Mouse (Mus musculus) CH12.LX (cell line): Measurements from ENCODE around the gene Slc45a3. TPM values are rescaled to one million over a fixed set of nuclear protein-coding genes. Genes with fewer than 3 reads are reported as not detected.

ENCODE experiments used
- DNase-seq: peaks from one replicate; pipeline ENCODE4 v3.0.0-alpha.2; 2013; ENCODE audit errors: extremely low read depth
- H3K27ac ChIP-seq: 2 replicates; pipeline ENCODE4 v1.5.1; 2012; ENCODE audit warnings: low read depth, mild to moderate bottlenecking, control low read depth, moderate library complexity; ENCODE audit not compliant: insufficient read depth
- H3K27me3 ChIP-seq: replicated peaks from 2 replicates; pipeline ENCODE3; 2012; ENCODE audit warnings: inconsistent platforms
- H3K36me3 ChIP-seq, 2 experiments: replicated peaks in 1 of 2; 2 replicates each; pipeline versions ENCODE3 to v1.6.1; 2012; ENCODE audit warnings: inconsistent platforms in 1 of 2, low read length in 1 of 2, mild to moderate bottlenecking in 1 of 2, mixed read lengths in 1 of 2, moderate library complexity in 1 of 2; ENCODE audit not compliant: control insufficient read depth in 1 of 2, insufficient read depth in 1 of 2
- H3K4me1 ChIP-seq, 2 experiments: 2 replicates each; pipeline ENCODE4 v1.6.1; 2012; ENCODE audit warnings: inconsistent platforms in 1 of 2, moderate library complexity in 1 of 2; ENCODE audit not compliant: insufficient read depth in 2 of 2, control insufficient read depth in 1 of 2
- H3K4me2 ChIP-seq: 2 replicates; pipeline ENCODE4 v1.6.1; 2012; ENCODE audit warnings: low read depth, mild to moderate bottlenecking, control low read depth; ENCODE audit not compliant: poor library complexity, insufficient read depth, severe bottlenecking
- H3K4me3 ChIP-seq, 3 experiments: fragments of 150-350 bp in 1 of 3; sonication (generic) in 1 of 3; replicated peaks in 1 of 3; 2 replicates each; pipeline versions ENCODE3 to v1.5.1; 2011 to 2012; ENCODE audit warnings: low read depth in 2 of 3, low read length in 2 of 3, mild to moderate bottlenecking in 2 of 3, moderate library complexity in 2 of 3, control low read depth in 1 of 3, improper control_type of control experiment in 1 of 3, inconsistent platforms in 1 of 3, mixed read lengths in 1 of 3; ENCODE audit not compliant: poor library complexity in 1 of 3
- H3K79me2 ChIP-seq: replicated peaks from 2 replicates; pipeline ENCODE4 v1.6.1; 2012; ENCODE audit warnings: mild to moderate bottlenecking, moderate library complexity; ENCODE audit not compliant: control insufficient read depth, poor library complexity, insufficient read depth, severe bottlenecking; ENCODE audit errors: extremely low read depth
- H3K9ac ChIP-seq: 2 replicates; pipeline ENCODE4 v1.6.1; 2012; ENCODE audit warnings: low read depth, mild to moderate bottlenecking, control low read depth, moderate library complexity; ENCODE audit not compliant: insufficient read depth
- H3K9me3 ChIP-seq: replicated peaks from 2 replicates; pipeline ENCODE3; 2012; ENCODE audit warnings: low read length, inconsistent platforms, mixed read lengths
- BHLHE40 ChIP-seq: IDR thresholded peaks from 2 replicates; pipeline ENCODE4 v1.6.1; 2011; ENCODE audit warnings: mild to moderate bottlenecking, low read depth, low read length, improper control_type of control experiment
- CHD1 ChIP-seq: IDR thresholded peaks from 2 replicates; pipeline ENCODE4 v1.6.1; 2012; ENCODE audit warnings: low read depth, low read length, improper control_type of control experiment, inconsistent platforms
- CHD2 ChIP-seq: IDR thresholded peaks from 2 replicates; pipeline ENCODE4 v1.6.1; 2011; ENCODE audit warnings: low read length, improper control_type of control experiment
- CTCF ChIP-seq, 2 experiments: IDR thresholded peaks in 1 of 2; conservative IDR thresholded peaks in 1 of 2; 2 replicates each; pipeline ENCODE4 v1.5.1; 2011 to 2012; ENCODE audit warnings: low read depth in 2 of 2, low read length in 2 of 2, improper control_type of control experiment in 1 of 2, inconsistent platforms in 1 of 2, mild to moderate bottlenecking in 1 of 2, moderate library complexity in 1 of 2
- E2F4 ChIP-seq: IDR thresholded peaks from 2 replicates; pipeline ENCODE4 v1.6.1; 2011; ENCODE audit warnings: low read depth, low read length, improper control_type of control experiment; ENCODE audit not compliant: insufficient replicate concordance
- ELF1 ChIP-seq: IDR thresholded peaks from 2 replicates; pipeline ENCODE4 v1.6.1; 2014; ENCODE audit warnings: low read depth, mild to moderate bottlenecking, inconsistent platforms, low read length, improper control_type of control experiment
- EP300 ChIP-seq: IDR thresholded peaks from 2 replicates; pipeline ENCODE4 v1.6.1; 2011; ENCODE audit warnings: low read length, improper control_type of control experiment
- ETS1 ChIP-seq: conservative IDR thresholded peaks from 2 replicates; pipeline ENCODE4 v1.6.1; 2012; ENCODE audit warnings: low read depth, mild to moderate bottlenecking, inconsistent platforms, low read length, improper control_type of control experiment, moderate library complexity
- GABPA ChIP-seq: IDR thresholded peaks from 2 replicates; pipeline ENCODE4 v1.6.1; 2012; ENCODE audit warnings: low read depth, low read length, improper control_type of control experiment, inconsistent platforms; ENCODE audit not compliant: insufficient replicate concordance
- HCFC1 ChIP-seq: IDR thresholded peaks from 2 replicates; pipeline ENCODE4 v1.6.1; 2012; ENCODE audit warnings: low read depth, mild to moderate bottlenecking, inconsistent platforms, low read length, improper control_type of control experiment
- IRF4 ChIP-seq: IDR thresholded peaks from 2 replicates; pipeline ENCODE4 v1.6.1; 2014; ENCODE audit warnings: low read depth, mild to moderate bottlenecking, inconsistent platforms, low read length, improper control_type of control experiment
- JUND ChIP-seq: conservative IDR thresholded peaks from 2 replicates; pipeline ENCODE4 v1.6.1; 2011; ENCODE audit warnings: low read depth, low read length, improper control_type of control experiment
- MAFK ChIP-seq: IDR thresholded peaks from 2 replicates; pipeline ENCODE4 v1.6.1; 2011; ENCODE audit warnings: low read length, improper control_type of control experiment; ENCODE audit not compliant: insufficient replicate concordance
- MAX ChIP-seq: IDR thresholded peaks from 2 replicates; pipeline ENCODE4 v1.6.1; 2011; ENCODE audit warnings: low read length, improper control_type of control experiment
- MAZ ChIP-seq: IDR thresholded peaks from 2 replicates; pipeline ENCODE4 v1.6.1; 2012; ENCODE audit warnings: low read depth, mild to moderate bottlenecking, inconsistent platforms, low read length, improper control_type of control experiment, moderate library complexity
- MXI1 ChIP-seq: IDR thresholded peaks from 2 replicates; pipeline ENCODE4 v1.6.1; 2011; ENCODE audit warnings: mild to moderate bottlenecking, low read depth, low read length, improper control_type of control experiment
- MYC ChIP-seq: IDR thresholded peaks from 2 replicates; pipeline ENCODE4 v1.6.1; 2011; ENCODE audit warnings: low read depth, mild to moderate bottlenecking, improper control_type of control experiment, low read length
- NELFE ChIP-seq: IDR thresholded peaks from 2 replicates; pipeline ENCODE4 v1.6.1; 2011; ENCODE audit warnings: low read depth, low read length, improper control_type of control experiment
- PAX5 ChIP-seq: IDR thresholded peaks from 2 replicates; pipeline ENCODE4 v1.6.1; 2012; ENCODE audit warnings: low read length, inconsistent platforms, mixed read lengths
- POLR2AphosphoS2 ChIP-seq: IDR thresholded peaks from 2 replicates; pipeline ENCODE4 v1.6.1; 2011; ENCODE audit warnings: low read depth, low read length, improper control_type of control experiment
- RCOR1 ChIP-seq: conservative IDR thresholded peaks from 2 replicates; pipeline ENCODE4 v1.6.1; 2012; ENCODE audit warnings: low read depth, mild to moderate bottlenecking, inconsistent platforms, low read length, improper control_type of control experiment
- SIN3A ChIP-seq: IDR thresholded peaks from 2 replicates; pipeline ENCODE4 v1.6.1; 2012; ENCODE audit warnings: low read length, improper control_type of control experiment, inconsistent platforms
- SMC3 ChIP-seq: IDR thresholded peaks from 2 replicates; pipeline ENCODE4 v1.6.1; 2011; ENCODE audit warnings: low read depth, low read length, improper control_type of control experiment
- TBP ChIP-seq: conservative IDR thresholded peaks from 2 replicates; pipeline ENCODE4 v1.6.1; 2011; ENCODE audit warnings: low read depth, low read length, improper control_type of control experiment
- TCF12 ChIP-seq: IDR thresholded peaks from 2 replicates; pipeline ENCODE4 v1.6.1; 2014; ENCODE audit warnings: low read depth, mild to moderate bottlenecking, inconsistent platforms, low read length, improper control_type of control experiment
- UBTF ChIP-seq: IDR thresholded peaks from 2 replicates; pipeline ENCODE4 v1.6.1; 2012; ENCODE audit warnings: low read depth, mild to moderate bottlenecking, inconsistent platforms, low read length, improper control_type of control experiment, moderate library complexity
- USF1 ChIP-seq: IDR thresholded peaks from 2 replicates; pipeline ENCODE4 v1.6.1; 2014; ENCODE audit warnings: low read depth, mild to moderate bottlenecking, inconsistent platforms, low read length, improper control_type of control experiment
- USF2 ChIP-seq: conservative IDR thresholded peaks from 2 replicates; pipeline ENCODE4 v1.6.1; 2011; ENCODE audit warnings: low read depth, low read length, improper control_type of control experiment
- ZC3H11A ChIP-seq: IDR thresholded peaks from 2 replicates; pipeline ENCODE4 v1.6.1; 2012; ENCODE audit warnings: low read depth, mild to moderate bottlenecking, inconsistent platforms, low read length, improper control_type of control experiment
- ZKSCAN1 ChIP-seq: IDR thresholded peaks from 2 replicates; pipeline ENCODE4 v1.6.1; 2012; ENCODE audit warnings: low read depth, inconsistent platforms, low read length, improper control_type of control experiment, borderline replicate concordance
- ZMIZ1 ChIP-seq: IDR thresholded peaks from 2 replicates; pipeline ENCODE4 v1.6.1; 2012; ENCODE audit warnings: low read depth, mild to moderate bottlenecking, inconsistent platforms, low read length, improper control_type of control experiment
- ZNF384 ChIP-seq: IDR thresholded peaks from 2 replicates; pipeline ENCODE4 v1.6.1; 2012; ENCODE audit warnings: low read depth, low read length, improper control_type of control experiment, inconsistent platforms
- dilution Hi-C: fragments of 300-500 bp; cut with MboI; formaldehyde crosslinking; loops from 2 replicates; pipeline ENCODE4 v1.14.3; 2020; ENCODE audit warnings: low sequenced_read_pairs; ENCODE audit not compliant: extremely low pct_unique_long_range_greater_than_20kb, extremely low pct_ligation_motif_present
- in situ Hi-C: fragments of 300-500 bp; cut with MboI; formaldehyde crosslinking; loops from 3 replicates; pipeline ENCODE4 v1.14.3; 2019; ENCODE audit warnings: low sequenced_read_pairs, low pct_ligation_motif_present, low pct_unique_long_range_greater_than_20kb, mixed read lengths
- polyA plus RNA-seq: library from polyadenylated mRNA; unstranded; fragments of >175 nt; gene quantifications from 2 replicates; pipeline ENCODE4 v1.2.1, GENCODE M21; 2012; ENCODE audit warnings: low read depth; ENCODE audit not compliant: insufficient read length
- total RNA-seq, 2 experiments: library from RNA; depleted of rRNA; stranded (reverse); fragments of 300-350 nt in 1 of 2; fragments of >200 nt in 1 of 2; gene quantifications; 2 replicates each; pipeline ENCODE4 v1.2.3; 2012 to 2014

Slc45a3 gene
- total and polyA plus RNA-seq, 3 experiments = 0.16 to 0.47 (median 0.20) TPM

DNA sequence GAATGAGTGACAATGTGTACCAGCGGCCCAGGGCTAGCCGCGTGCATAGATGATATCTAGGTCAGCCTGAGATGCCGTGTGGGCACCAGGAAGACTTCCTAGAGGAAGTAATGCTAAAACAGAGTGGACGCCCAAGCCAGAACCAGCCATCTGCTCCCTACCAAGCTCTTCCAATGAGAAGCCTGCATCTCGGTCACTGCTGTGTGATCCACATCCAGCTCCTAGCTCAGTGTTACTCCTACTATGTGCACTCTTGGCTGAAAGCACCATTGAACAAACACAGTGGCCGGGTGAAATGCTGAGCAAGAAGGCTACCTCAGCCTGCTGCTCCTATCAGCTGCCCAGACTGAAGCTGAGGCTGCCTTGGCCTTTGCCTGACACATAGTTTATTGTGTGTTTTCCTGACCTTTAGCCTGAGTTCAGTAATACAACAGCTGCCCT lies 29.8 kb downstream of the Slc45a3 start:
- no peak overlapping the region for H3K9ac ChIP-seq
- no peak for TF ChIP-seq IRF4
- 0 out of 2 replicates have a peak, but pooled peaks have one; percentile 21 for TF ChIP-seq ZKSCAN1
- TF ChIP-seq, all 38 proteins: peak for 1
- peaks cover 7 to 19% of the 10 kb centered on the region in 2 experiments for H3K4me1 ChIP-seq
- H3K4me2 ChIP-seq = no peak overlapping the region
- no peaks in the 10 kb centered on the region for H3K9me3 ChIP-seq
- H3K79me2 ChIP-seq = no peaks in the 10 kb centered on the region
- H3K36me3 ChIP-seq = no peaks in the 10 kb centered on the region
- no peak for DNase-seq
- no peaks in the 10 kb centered on the region for H3K27me3 ChIP-seq
- no peak overlapping the region for H3K4me3 ChIP-seq
- dilution Hi-C loops (no loop called here), in situ Hi-C loops (no loop called here)
- H3K27ac ChIP-seq = no peak overlapping the region

GRCm38 (mm10) chr1:131993169-131994040 lies 30.6 kb downstream of the Slc45a3 start:
- H3K4me2 ChIP-seq = no peak overlapping the region
- peaks cover 5% of the 10 kb centered on the region for H3K9me3 ChIP-seq
- H3K79me2 ChIP-seq = no peaks in the 10 kb centered on the region
- DNase-seq = peak; percentile 43
- no peaks in the 10 kb centered on the region for H3K27me3 ChIP-seq
- dilution Hi-C loops (no loop called here), in situ Hi-C loops (no loop called here)
- H3K27ac ChIP-seq = no peak overlapping the region
- H3K4me1 ChIP-seq = peaks cover 7 to 19% of the 10 kb centered on the region in 2 experiments
- no peak overlapping the region for H3K4me3 ChIP-seq
- no peaks in the 10 kb centered on the region for H3K36me3 ChIP-seq
- H3K9ac ChIP-seq = no peak overlapping the region
- TF ChIP-seq SIN3A = peak; percentile 47; the same call in 1 of the 2 replicates
- TF ChIP-seq ZKSCAN1 = no peak
- peak; percentile 52 for TF ChIP-seq ETS1
- TF ChIP-seq ZNF384 = no peak
- TF ChIP-seq MAFK = no peak
- TF ChIP-seq E2F4 = no peak
- no peak for TF ChIP-seq ZMIZ1
- no peak for TF ChIP-seq NELFE
- TF ChIP-seq USF2 = no peak
- no peak for TF ChIP-seq TBP
- peak; percentile 23 for TF ChIP-seq EP300
- no peak for TF ChIP-seq RCOR1
- no peak for TF ChIP-seq SMC3
- TF ChIP-seq CTCF (conservative IDR thresholded peaks at IDR 0.05 in 1 of 2, IDR thresholded peaks at IDR 0.05 in 1 of 2; ENCODE audit: low read depth in 2 of 2, low read length in 2 of 2) = no peak
- no peak for TF ChIP-seq POLR2AphosphoS2
- no peak for TF ChIP-seq GABPA
- no peak for TF ChIP-seq USF1
- peak; percentile 64; the same call in 1 of the 2 replicates for TF ChIP-seq MXI1
- TF ChIP-seq CHD2 = no peak
- TF ChIP-seq MAX = peak; percentile 81
- TF ChIP-seq ELF1 = no peak
- peak; percentile 53 for TF ChIP-seq MYC
- TF ChIP-seq MAZ = no peak
- no peak for TF ChIP-seq CHD1
- TF ChIP-seq UBTF = no peak
- TF ChIP-seq JUND = no peak
- TF ChIP-seq ZC3H11A = no peak
- no peak for TF ChIP-seq HCFC1
- TF ChIP-seq TCF12 = no peak
- peak; percentile 82 for TF ChIP-seq BHLHE40
- no peak for TF ChIP-seq PAX5
